Mouse (Mus musculus) midbrain, embryonic 13.5 days (tissue): ENCODE results near the gene Zfp467. TPM values are rescaled to one million over a fixed set of nuclear protein-coding genes. Genes with fewer than 3 reads are reported as not detected.
A peak's percentile ranks its signal among the peaks of the same experiment; 100 is the strongest.

Source experiments
- ATAC-seq: fragments of 200-750 bp; cut with Nextera tagmentation; 2 replicates; pipeline ENCODE4 v1.8.0; 2017; ENCODE audit warnings: mild to moderate bottlenecking, moderate TSS enrichment, moderate library complexity
- H3K27ac ChIP-seq: fragments of 300-500 bp; sonication (generic); 2 replicates; pipeline ENCODE4 v1.5.1; 2015; ENCODE audit warnings: inconsistent platforms, mild to moderate bottlenecking, moderate library complexity
- H3K27me3 ChIP-seq: fragments of 300-500 bp; sonication (generic); 2 replicates; pipeline ENCODE4 v1.6.1; 2015; ENCODE audit warnings: mild to moderate bottlenecking, inconsistent platforms
- H3K36me3 ChIP-seq: fragments of 300-500 bp; sonication (generic); 2 replicates; pipeline ENCODE4 v1.6.1; 2015; ENCODE audit warnings: mild to moderate bottlenecking, inconsistent platforms
- H3K4me1 ChIP-seq: fragments of 300-500 bp; sonication (generic); replicated peaks from 2 replicates; pipeline ENCODE4 v1.6.1; 2015; ENCODE audit warnings: inconsistent platforms
- H3K4me2 ChIP-seq: fragments of 300-500 bp; sonication (generic); replicated peaks from 2 replicates; pipeline ENCODE4 v1.6.1; 2015; ENCODE audit warnings: moderate library complexity, mild to moderate bottlenecking, inconsistent platforms
- H3K4me3 ChIP-seq: fragments of 300-500 bp; sonication (generic); replicated peaks from 2 replicates; pipeline ENCODE4 v1.5.1; 2015; ENCODE audit warnings: mild to moderate bottlenecking, inconsistent platforms
- H3K9ac ChIP-seq: fragments of 300-500 bp; sonication (generic); replicated peaks from 2 replicates; pipeline ENCODE4 v1.6.1; 2015; ENCODE audit warnings: mild to moderate bottlenecking, inconsistent platforms
- H3K9me3 ChIP-seq: fragments of 300-500 bp; sonication (generic); 2 replicates; pipeline ENCODE4 v1.6.1; 2016; ENCODE audit warnings: mild to moderate bottlenecking, inconsistent platforms
- WGBS: fragments of 180-500 bp; shearing (Covaris S2); methylation state at CpG from one replicate; pipeline ENCODE4 v1.1.7; 2015; 5-methylcytosine and 5-hydroxymethylcytosine counted together
- polyA plus RNA-seq: library from polyadenylated mRNA; unstranded; fragments of >200 nt; fragmentation: Nextera tagmentation; extraction: Ambion mirVana; gene quantifications from 2 replicates; pipeline ENCODE4 v1.2.1, GENCODE M21; 2015

The Zfp467 gene
- polyA plus RNA-seq, 1 experiment from 2014 or later, result 24.3 TPM

- peaks cover 38% of the 10 kb centered on the region for H3K4me1 ChIP-seq
- peaks cover 47% of the 10 kb centered on the region for H3K27me3 ChIP-seq
- H3K9ac ChIP-seq, result no peak overlapping the region; the same call in 1 of the 2 replicates
- 32% methylated on average over 35 of the region's 35 CpGs for WGBS
- ATAC-seq, result no peak
- peaks cover 32% of the 10 kb centered on the region for H3K36me3 ChIP-seq
- peak overlapping the region; percentile 47 for H3K4me2 ChIP-seq
- H3K9me3 ChIP-seq, result no peaks in the 10 kb centered on the region
- no peak overlapping the region for H3K27ac ChIP-seq
- peak overlapping the region; percentile 25 for H3K4me3 ChIP-seq
These were observed 7.8 kb downstream of the Zfp467 start for GRCm38 (mm10) chr6:48437679-48438376.

GRCm38 (mm10) chr6:48435706-48436349 lies 9.8 kb downstream of the Zfp467 start:
- Histone ChIP-seq H3K36me3 (peaks cover 17% of the 10 kb centered on the region), H3K9me3 (no peaks in the 10 kb centered on the region), H3K4me2 (no peak overlapping the region), H3K9ac (no peak overlapping the region), H3K27me3 (peaks cover 44% of the 10 kb centered on the region), H3K27ac (no peak overlapping the region), H3K4me1 (peaks cover 33% of the 10 kb centered on the region), H3K4me3 (no peak overlapping the region)
- WGBS, result 84% methylated on average over 5 of the region's 5 CpGs
- ATAC-seq, result no peak

DNA sequence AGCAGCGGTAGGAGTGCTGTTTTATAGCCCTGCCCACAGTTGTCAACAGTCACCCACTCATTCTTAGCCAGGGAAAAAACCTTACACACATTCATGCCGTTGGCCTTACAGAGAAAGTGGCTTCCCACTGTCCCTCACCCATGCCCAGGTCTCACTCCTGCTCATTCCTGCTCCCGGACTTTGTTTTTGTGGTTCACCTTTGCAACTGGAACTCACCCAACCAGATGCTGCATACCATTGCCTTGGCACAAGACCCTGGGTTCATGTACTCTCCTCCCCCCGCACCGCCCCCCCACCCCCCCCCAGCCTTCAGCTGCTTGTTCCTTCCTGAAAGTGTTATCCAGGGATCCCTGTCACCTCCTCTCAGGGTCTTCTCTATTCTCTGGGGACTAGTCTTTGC lies 10.5 kb downstream of the Zfp467 start:
- WGBS, result 74% methylated on average over 5 of the region's 5 CpGs
- H3K27me3 ChIP-seq, result peaks cover 38% of the 10 kb centered on the region
- H3K4me2 ChIP-seq, result no peak overlapping the region
- no peaks in the 10 kb centered on the region for H3K9me3 ChIP-seq
- H3K4me3 ChIP-seq, result no peak overlapping the region
- peaks cover 17% of the 10 kb centered on the region for H3K36me3 ChIP-seq
- H3K27ac ChIP-seq, result no peak overlapping the region
- H3K4me1 ChIP-seq, result peaks cover 27% of the 10 kb centered on the region
- no peak overlapping the region for H3K9ac ChIP-seq
- no peak for ATAC-seq

DNA sequence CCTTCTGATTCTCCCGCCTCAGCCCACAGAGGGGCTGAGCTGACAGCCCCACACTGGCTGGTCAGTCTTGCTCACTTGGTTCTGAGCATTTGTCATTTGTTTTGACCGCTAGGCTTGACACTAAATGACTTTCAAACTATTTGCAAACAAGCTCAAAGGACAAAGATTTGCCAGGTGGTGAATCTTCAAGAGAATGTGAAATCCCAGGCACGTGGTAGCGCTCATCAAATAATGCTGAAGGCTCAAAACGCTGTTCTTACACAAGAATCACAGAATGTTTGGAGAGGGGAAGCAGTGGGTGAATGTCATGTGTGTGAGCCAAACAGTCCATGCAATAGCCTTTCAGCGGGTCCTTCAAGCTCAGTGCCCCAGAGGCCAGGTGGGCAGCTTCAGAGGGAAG lies 11.0 kb downstream of the Zfp467 start:
- H3K27ac ChIP-seq, result no peak overlapping the region
- H3K4me2 ChIP-seq, result no peak overlapping the region
- WGBS, result 65% methylated on average over 6 of the region's 6 CpGs
- H3K4me3 ChIP-seq, result no peak overlapping the region
- H3K36me3 ChIP-seq, result peaks cover 17% of the 10 kb centered on the region
- peaks cover 33% of the 10 kb centered on the region for H3K27me3 ChIP-seq
- H3K9ac ChIP-seq, result no peak overlapping the region
- no peaks in the 10 kb centered on the region for H3K9me3 ChIP-seq
- no peak for ATAC-seq
- peaks cover 24% of the 10 kb centered on the region for H3K4me1 ChIP-seq

DNA sequence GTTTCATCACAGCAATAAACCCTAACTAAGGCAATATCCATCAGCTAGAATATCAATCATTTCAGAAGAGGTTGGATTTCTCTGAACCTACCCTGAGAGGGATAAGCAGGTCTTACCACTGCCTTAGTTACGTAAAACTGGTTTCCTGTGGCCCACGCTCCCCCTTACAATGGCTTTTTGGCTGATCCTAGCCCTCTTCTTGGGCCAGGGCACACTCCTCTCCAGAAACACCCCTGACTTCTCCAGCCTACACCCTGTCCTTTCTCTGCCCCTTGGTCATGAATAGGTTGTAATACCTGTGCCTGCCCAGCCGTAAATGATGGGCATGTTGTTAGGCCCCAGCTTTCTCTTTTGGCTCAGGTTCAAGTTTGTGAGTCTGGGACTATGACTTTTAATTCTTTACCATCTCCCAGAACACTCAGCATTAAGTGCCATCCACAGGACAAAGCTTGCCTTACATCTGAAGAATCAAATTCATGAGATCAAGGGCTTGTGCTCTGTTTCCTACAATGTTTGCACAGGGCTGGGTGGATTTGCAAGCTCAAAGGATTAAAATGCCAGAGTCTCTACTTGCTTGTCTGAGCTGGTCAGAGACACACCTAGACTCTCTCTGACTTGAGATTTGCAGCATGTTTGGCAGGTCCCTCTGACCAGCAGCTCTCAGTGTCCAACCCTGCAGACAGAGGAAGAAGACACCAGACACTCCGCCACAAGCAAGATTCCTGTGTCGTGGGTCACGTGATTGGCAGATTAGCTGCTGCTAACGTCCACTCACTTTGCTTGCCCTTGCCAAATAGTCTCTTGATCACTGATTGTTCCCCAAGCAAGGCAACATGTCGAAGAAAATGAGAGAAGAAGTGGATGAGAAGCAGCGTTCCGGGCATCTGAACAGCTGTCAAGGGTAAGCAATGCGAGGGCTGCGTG lies 12.5 kb downstream of the Zfp467 start:
- Histone ChIP-seq H3K27me3 (peaks cover 18% of the 10 kb centered on the region), H3K36me3 (peaks cover 9% of the 10 kb centered on the region), H3K4me3 (no peak overlapping the region), H3K4me2 (no peak overlapping the region), H3K9me3 (no peaks in the 10 kb centered on the region), H3K4me1 (peaks cover 9% of the 10 kb centered on the region), H3K27ac (no peak overlapping the region), H3K9ac (no peak overlapping the region)
- 65% methylated on average over 12 of the region's 12 CpGs for WGBS
- ATAC-seq, result no peak

DNA sequence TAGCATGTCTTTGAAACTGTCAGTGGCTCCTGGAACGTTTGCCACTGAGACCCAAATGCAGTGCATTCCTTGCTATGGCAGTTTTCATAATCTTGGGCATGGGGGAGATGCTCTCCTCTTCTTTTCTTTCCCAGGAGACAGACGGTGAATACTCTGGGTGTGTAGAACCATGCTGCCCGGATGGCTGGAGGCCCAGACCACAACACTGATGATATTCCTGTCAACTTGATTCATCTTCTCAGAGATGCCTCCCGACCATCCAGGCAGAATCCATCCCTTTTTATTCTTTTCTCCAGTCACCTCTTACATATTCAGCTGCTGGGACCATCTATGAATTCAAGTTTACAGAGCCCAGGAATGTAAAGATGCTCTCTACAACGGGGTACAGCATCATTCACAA lies 14.9 kb downstream of the Zfp467 start:
- WGBS, result 82% methylated on average over 5 of the region's 5 CpGs
- Histone ChIP-seq H3K27me3 (no peaks in the 10 kb centered on the region), H3K9ac (no peak overlapping the region), H3K4me2 (no peak overlapping the region), H3K4me1 (peaks cover 6% of the 10 kb centered on the region; the same call in 1 of the 2 replicates), H3K4me3 (no peak overlapping the region), H3K36me3 (no peaks in the 10 kb centered on the region), H3K27ac (no peak overlapping the region), H3K9me3 (no peaks in the 10 kb centered on the region)
- ATAC-seq, result no peak

- no peaks in the 10 kb centered on the region for H3K9me3 ChIP-seq
- no peak for ATAC-seq
- WGBS, result 69% methylated on average over 4 of the region's 4 CpGs
- H3K4me2 ChIP-seq, result no peak overlapping the region
- no peak overlapping the region for H3K9ac ChIP-seq
- no peak overlapping the region for H3K4me3 ChIP-seq
- no peak overlapping the region for H3K27ac ChIP-seq
- peaks cover 6% of the 10 kb centered on the region; the same call in 1 of the 2 replicates for H3K4me1 ChIP-seq
- H3K36me3 ChIP-seq, result no peaks in the 10 kb centered on the region
- no peaks in the 10 kb centered on the region for H3K27me3 ChIP-seq
These were observed 16.7 kb downstream of the Zfp467 start for GRCm38 (mm10) chr6:48428769-48429557.

GRCm38 (mm10) chr6:48426956-48427355 lies 18.7 kb downstream of the Zfp467 start:
- Histone ChIP-seq H3K4me1 (no peaks in the 10 kb centered on the region), H3K36me3 (no peaks in the 10 kb centered on the region), H3K4me2 (no peak overlapping the region), H3K27ac (no peak overlapping the region), H3K4me3 (no peak overlapping the region), H3K9me3 (no peaks in the 10 kb centered on the region), H3K9ac (no peak overlapping the region), H3K27me3 (no peaks in the 10 kb centered on the region)
- no peak for ATAC-seq
- 83% methylated on average over 5 of the region's 5 CpGs for WGBS

DNA sequence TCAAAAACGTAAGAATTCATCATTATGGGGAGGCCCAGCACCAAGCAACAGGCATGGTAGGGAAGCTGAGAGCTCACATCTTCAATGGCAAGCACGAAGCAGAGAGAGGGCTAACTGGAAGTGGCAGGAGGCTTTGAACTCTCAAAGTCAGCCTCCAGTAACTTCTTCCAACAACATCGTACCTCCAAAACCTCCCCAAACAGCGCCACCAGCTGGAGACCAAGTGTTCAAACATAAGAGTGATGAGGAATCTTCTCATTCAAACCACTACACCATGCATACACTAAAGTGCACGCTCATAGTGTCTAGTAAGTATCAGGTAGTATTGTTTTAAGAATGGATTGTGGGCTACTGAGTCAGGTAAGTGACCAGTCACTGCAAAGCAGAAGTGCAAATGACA lies 21.6 kb downstream of the Zfp467 start:
- Histone ChIP-seq H3K27ac (no peak overlapping the region), H3K27me3 (no peaks in the 10 kb centered on the region), H3K36me3 (peaks cover under 1% of the 10 kb centered on the region; the same call in 1 of the 2 replicates), H3K4me2 (no peak overlapping the region), H3K4me3 (no peak overlapping the region), H3K9me3 (no peaks in the 10 kb centered on the region), H3K4me1 (peaks cover 11% of the 10 kb centered on the region), H3K9ac (no peak overlapping the region)
- 68% methylated on average over 5 of the region's 5 CpGs for WGBS
- ATAC-seq, result no peak

DNA sequence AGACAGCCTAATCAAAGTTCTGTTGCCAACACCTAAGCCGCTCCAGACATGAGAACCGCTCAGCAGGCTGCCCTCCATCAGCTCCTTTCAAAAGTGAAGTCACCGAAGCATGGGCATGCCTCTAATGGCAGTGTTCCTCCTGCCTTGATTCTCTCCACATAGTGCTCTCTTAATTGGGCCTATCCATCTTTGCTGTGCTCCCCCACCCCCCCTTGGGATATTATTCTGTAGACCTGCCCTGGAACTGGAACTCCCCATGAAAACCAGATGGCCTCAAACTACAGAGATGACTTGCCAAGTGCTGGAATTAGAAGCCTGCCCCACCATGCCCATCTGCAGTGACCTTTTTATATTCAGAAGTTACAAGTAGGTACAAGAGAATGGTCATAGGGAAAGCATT lies 22.3 kb downstream of the Zfp467 start:
- Histone ChIP-seq H3K9ac (no peak overlapping the region), H3K4me3 (no peak overlapping the region), H3K9me3 (no peaks in the 10 kb centered on the region), H3K36me3 (peaks cover 8% of the 10 kb centered on the region), H3K4me1 (peaks cover 11% of the 10 kb centered on the region), H3K27me3 (no peaks in the 10 kb centered on the region), H3K27ac (no peak overlapping the region), H3K4me2 (no peak overlapping the region)
- 73% methylated on average over 3 of the region's 3 CpGs for WGBS
- ATAC-seq, result no peak

GRCm38 (mm10) chr6:48420647-48421046 lies 25.0 kb downstream of the Zfp467 start:
- WGBS, result 15% methylated on average over 2 of the region's 2 CpGs
- Histone ChIP-seq H3K27me3 (no peaks in the 10 kb centered on the region), H3K36me3 (peaks cover 33% of the 10 kb centered on the region), H3K4me3 (no peak overlapping the region), H3K4me1 (peaks cover 11% of the 10 kb centered on the region), H3K4me2 (no peak overlapping the region), H3K9me3 (no peaks in the 10 kb centered on the region), H3K9ac (no peak overlapping the region), H3K27ac (0 out of 2 replicates have a peak overlapping the region, but pooled peaks have one; percentile 9)
- peak; percentile 47; the same call in 1 of the 2 replicates for ATAC-seq
